ENCODE assay signal across 9 mouse cellular contexts in the genomic region with DNA sequence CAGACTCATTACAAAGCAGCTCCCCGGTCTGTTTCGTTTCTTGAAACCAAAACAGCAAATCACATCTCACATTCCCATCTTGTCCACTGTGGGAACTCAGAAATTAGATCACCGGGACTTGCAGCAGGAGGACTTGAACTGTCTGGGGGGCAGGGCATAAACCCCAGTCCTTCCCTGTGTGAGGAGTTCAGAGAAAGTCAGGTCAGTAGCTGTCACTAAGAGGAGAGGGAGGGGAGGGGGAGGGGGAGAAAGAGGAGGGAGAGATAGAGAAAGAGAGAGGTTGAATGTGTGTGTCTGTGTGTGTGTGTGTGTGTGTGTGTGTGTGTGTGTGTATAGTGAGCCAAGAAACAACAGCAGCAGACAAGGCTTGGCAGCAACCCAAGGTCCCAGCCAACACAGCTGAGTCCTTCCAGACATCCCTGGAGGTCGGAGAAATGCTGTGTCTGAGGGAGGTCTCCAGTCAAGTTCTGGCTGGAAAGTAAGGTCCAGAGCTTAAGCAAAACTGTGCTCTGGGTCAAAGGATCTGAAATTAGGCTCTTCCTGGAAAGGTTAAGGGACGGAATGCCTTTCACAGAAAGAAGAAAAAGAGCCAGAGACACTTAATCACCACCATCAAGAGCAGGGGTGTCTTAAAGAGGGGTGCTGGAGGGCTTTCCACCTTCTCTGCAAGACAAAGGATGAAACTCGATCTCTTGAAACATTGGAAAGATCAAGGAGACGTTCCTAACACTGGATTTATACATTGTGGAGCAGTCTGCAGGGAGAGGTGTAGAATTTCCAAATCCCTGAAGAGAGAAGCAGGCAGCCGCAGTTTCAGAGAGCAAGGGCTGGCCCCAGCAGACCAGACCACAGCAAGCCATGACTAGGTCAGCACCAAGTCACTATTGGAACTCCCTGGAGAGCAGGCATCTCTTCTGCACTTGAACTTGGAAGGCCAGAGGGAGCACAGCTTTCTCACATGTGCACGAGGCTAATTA. TPM values are rescaled to one million over a fixed set of nuclear protein-coding genes. Genes with fewer than 3 reads are reported as not detected.
DNase-seq lines count a peak whose midpoint lies in the region; ATAC-seq lines count a peak whose summit lies in the region.
"Had no signal": no experiment of that assay in that cellular context is flagged by ENCODE, and none has a peak within 500 bp of the region (broad histone marks: within the 10 kb centered on the region; RNA-seq: fewer than 3 reads in every experiment).

No protein-coding gene starts in this region.

- intact Hi-C loops in heart, postnatal 36 days (cut with DNase I), result no loop called here

- peak; percentile 68 to 74 for DNase-seq in urinary bladder, postnatal 4 days (ENCODE audit: low spot score in 2 of 2)
- no peak for DNase-seq in urinary bladder, postnatal 10 days (ENCODE audit: low spot score)
- DNase-seq in heart, postnatal 36 days, result peak; percentile 67 to 72
- peak; percentile 55 for DNase-seq in limb, embryonic 11.5 days (ENCODE audit: low spot score)
- DNase-seq in left cerebral cortex, adult 18-20 months (ENCODE audit: low spot score in 2 of 2), result no peak
- no peak for DNase-seq in frontal cortex, postnatal 25 days (ENCODE audit: low spot score in 2 of 2)

- H3K9me3 ChIP-seq in forebrain, embryonic 13.5 days (replicated peaks), result no peaks in the 10 kb centered on the region
- no peaks in the 10 kb centered on the region for H3K9me3 ChIP-seq in limb, embryonic 11.5 days (ENCODE audit: control insufficient read depth, low read length)
- no peaks in the 10 kb centered on the region for H3K9me3 ChIP-seq in neural tube, embryonic 12.5 days
- H3K9me3 ChIP-seq: megakaryocyte, embryonic 14.5 days had no signal

- no peaks in the 10 kb centered on the region for H3K36me3 ChIP-seq in forebrain, embryonic 13.5 days (ENCODE audit: poor library complexity, severe bottlenecking)
- no peaks in the 10 kb centered on the region for H3K36me3 ChIP-seq in limb, embryonic 11.5 days (ENCODE audit: control insufficient read depth, insufficient read depth, low read length)
- H3K36me3 ChIP-seq in neural tube, embryonic 12.5 days, result no peaks in the 10 kb centered on the region

- no peaks in the 10 kb centered on the region for H3K27me3 ChIP-seq in forebrain, embryonic 13.5 days
- no peaks in the 10 kb centered on the region for H3K27me3 ChIP-seq in limb, embryonic 11.5 days (ENCODE audit: control insufficient read depth, insufficient read depth, low read length)
- H3K27me3 ChIP-seq in neural tube, embryonic 12.5 days (replicated peaks), result no peaks in the 10 kb centered on the region

- no peak overlapping the region for H3K9ac ChIP-seq in forebrain, embryonic 13.5 days
- no peak overlapping the region for H3K9ac ChIP-seq in limb, embryonic 11.5 days (ENCODE audit: low read length)
- no peak overlapping the region for H3K9ac ChIP-seq in neural tube, embryonic 12.5 days

- H3K27ac ChIP-seq in forebrain, embryonic 13.5 days, result peak overlapping the region; percentile 64
- peak overlapping the region; percentile 72 for H3K27ac ChIP-seq in limb, embryonic 11.5 days (replicated peaks; ENCODE audit: low read depth, low read length)
- peak overlapping the region; percentile 6; the same call in 1 of the 2 replicates for H3K27ac ChIP-seq in neural tube, embryonic 12.5 days

- ATAC-seq in forebrain, embryonic 13.5 days, result peak; percentile 83
- ATAC-seq in limb, embryonic 11.5 days (ENCODE audit: insufficient number of reproducible peaks, low FRiP score, low TSS enrichment, low read depth), result peak; percentile 87
- ATAC-seq in neural tube, embryonic 12.5 days (ENCODE audit: low FRiP score, low read depth), result peak; percentile 53; the same call in 1 of the 2 replicates

- peaks cover 24% of the 10 kb centered on the region for H3K4me1 ChIP-seq in forebrain, embryonic 13.5 days
- peaks cover 20% of the 10 kb centered on the region for H3K4me1 ChIP-seq in limb, embryonic 11.5 days (ENCODE audit: control insufficient read depth, insufficient read depth, low read length)
- H3K4me1 ChIP-seq in neural tube, embryonic 12.5 days, result peaks cover 15% of the 10 kb centered on the region
- H3K4me1 ChIP-seq: megakaryocyte, embryonic 14.5 days had no signal

- 18% methylated on average over 9 of the region's 9 CpGs for WGBS in forebrain, embryonic 13.5 days
- 14% methylated on average over 9 of the region's 9 CpGs for WGBS in limb, embryonic 11.5 days
- 31% methylated on average over 9 of the region's 9 CpGs for WGBS in neural tube, embryonic 12.5 days

- H3K4me2 ChIP-seq in forebrain, embryonic 13.5 days, result no peak overlapping the region
- peak overlapping the region; percentile 5; the same call in 1 of the 2 replicates for H3K4me2 ChIP-seq in limb, embryonic 11.5 days (ENCODE audit: low read depth, severe bottlenecking)
- H3K4me2 ChIP-seq in neural tube, embryonic 12.5 days (replicated peaks), result peak overlapping the region; percentile 6; the same call in 1 of the 2 replicates

- H3K4me3 ChIP-seq in forebrain, embryonic 13.5 days, result no peak overlapping the region
- H3K4me3 ChIP-seq in limb, embryonic 11.5 days (ENCODE audit: low read depth, low read length), result no peak overlapping the region
- no peak overlapping the region for H3K4me3 ChIP-seq in neural tube, embryonic 12.5 days
- H3K4me3 ChIP-seq: megakaryocyte, embryonic 14.5 days had no signal

RNA-seq across cellular contexts. Expression of a gene that starts 42.4 kb away (rescaled TPM):
- polyA plus RNA-seq in forebrain, embryonic 13.5 days (2015; fragmentation: Nextera tagmentation; extraction: Ambion mirVana), result 26.2 and 31.6 TPM in 2 replicates
- total RNA-seq in heart, postnatal 36 days (2021), result 1 to 10 TPM; 5.4 to 6.4 TPM
- 16.4 and 17.9 TPM in 2 replicates for polyA plus RNA-seq in limb, embryonic 11.5 days (2014; fragmentation: Nextera tagmentation; extraction: Ambion mirVana)
- 35.8 and 37.3 TPM in 2 replicates for polyA plus RNA-seq in neural tube, embryonic 12.5 days (2016; fragmentation: Nextera tagmentation; extraction: Ambion mirVana)
- total RNA-seq in left cerebral cortex, adult 18-20 months (2021), result 10 to 100 TPM; 13.2 to 14.4 TPM

Comparison
In these comparisons a context has a peak if more than half of its experiments do, and no peak if none do; other contexts are left out.
1. DNase-seq: peak in urinary bladder, postnatal 4 days (2 of 2), heart, postnatal 36 days (2 of 2) and limb, embryonic 11.5 days (single experiment); none in urinary bladder, postnatal 10 days (single experiment), left cerebral cortex, adult 18-20 months (0 of 2) and frontal cortex, postnatal 25 days (0 of 2).
2. H3K27ac ChIP-seq: peak in every context shown above with its lines; median percentile 72 in limb, embryonic 11.5 days; 64 in forebrain, embryonic 13.5 days; 6 in neural tube, embryonic 12.5 days.
3. Peak in every context shown above with its lines, with median percentiles within 50 percentile points of each other: ATAC-seq.